Mouse (Mus musculus) megakaryocyte, embryonic 14.5 days (primary cell): Measurements from ENCODE around the gene Trim80.

Experiments used
- FLI1 ChIP-seq: IDR thresholded peaks from 2 replicates; pipeline ENCODE4 v1.6.1; 2012; ENCODE audit warnings: low read length, inconsistent platforms, mixed read lengths
- GATA1 ChIP-seq: IDR thresholded peaks from 3 replicates; pipeline ENCODE4 v1.6.1; 2012; ENCODE audit warnings: mixed read lengths, low read length, inconsistent platforms, borderline replicate concordance

- TF ChIP-seq GATA1 (no peak), FLI1 (no peak)
Observed at GRCm38 (mm10) chr11:115448998-115449397, 8.7 kb downstream of the Trim80 start.
